In genomic region chr19:25406481-25407184, GRCm38 (mm10) we compare ENCODE assay signal across 8 mouse cellular contexts.
DNase-seq lines count a peak whose midpoint lies in the region; ATAC-seq and TF ChIP-seq lines count a peak whose summit lies in the region.

No protein-coding gene starts in this region.

- no peak for TF ChIP-seq CTCF in heart, postnatal 0 days (IDR thresholded peaks at IDR 0.05; ENCODE audit: low read depth)

- peak; percentile 82 for ATAC-seq in forebrain, embryonic 15.5 days (replicated peaks)
- peak; percentile 94 for ATAC-seq in heart, postnatal 0 days (ENCODE audit: insufficient read depth, low read depth)
- ATAC-seq in liver, embryonic 16.5 days (ENCODE audit: low read depth): peak; percentile 84

- H3K27ac ChIP-seq in forebrain, embryonic 15.5 days (replicated peaks): no peak overlapping the region
- H3K27ac ChIP-seq in heart, postnatal 0 days (ENCODE audit: low read depth): peak overlapping the region; percentile 91
- peak overlapping the region; percentile 76 for H3K27ac ChIP-seq in liver, embryonic 16.5 days (ENCODE audit: low read length)

- H3K36me3 ChIP-seq in forebrain, embryonic 15.5 days: no peaks in the 10 kb centered on the region
- H3K36me3 ChIP-seq in heart, postnatal 0 days (replicated peaks; ENCODE audit: control insufficient read depth, insufficient read depth, low read length): peaks cover 28% of the 10 kb centered on the region
- H3K36me3 ChIP-seq in liver, embryonic 16.5 days (ENCODE audit: control insufficient read depth, insufficient read depth): peaks cover 2% of the 10 kb centered on the region; the same call in 1 of the 2 replicates

- 2% methylated on average over 27 of the region's 28 CpGs for whole genome bisulfite sequencing in forebrain, embryonic 15.5 days
- whole genome bisulfite sequencing in heart, postnatal 0 days: 1% methylated on average over 28 of the region's 28 CpGs
- WGBS in liver, embryonic 16.5 days (ENCODE audit: insufficient replicate concordance): 2% methylated on average over 28 of the region's 28 CpGs

- H3K4me1 ChIP-seq in forebrain, embryonic 15.5 days: peaks cover 31% of the 10 kb centered on the region
- peaks cover 15% of the 10 kb centered on the region; the same call in 1 of the 2 replicates for H3K4me1 ChIP-seq in heart, postnatal 0 days (ENCODE audit: control insufficient read depth, insufficient read depth)
- no peaks in the 10 kb centered on the region for H3K4me1 ChIP-seq in liver, embryonic 16.5 days (ENCODE audit: control insufficient read depth, low read depth, low read length)

- peak overlapping the region; percentile 81 for H3K4me2 ChIP-seq in forebrain, embryonic 15.5 days (replicated peaks)
- H3K4me2 ChIP-seq in heart, postnatal 0 days (ENCODE audit: low read depth, low read length): peak overlapping the region; percentile 80
- peak overlapping the region; percentile 50 for H3K4me2 ChIP-seq in liver, embryonic 16.5 days (ENCODE audit: low read depth, low read length)

- H3K9me3 ChIP-seq in forebrain, embryonic 15.5 days: no peaks in the 10 kb centered on the region
- no peaks in the 10 kb centered on the region for H3K9me3 ChIP-seq in heart, postnatal 0 days (replicated peaks; ENCODE audit: control insufficient read depth, low read length)
- no peaks in the 10 kb centered on the region for H3K9me3 ChIP-seq in liver, embryonic 16.5 days (replicated peaks; ENCODE audit: control insufficient read depth, low read length)

- peak overlapping the region; percentile 39 for H3K4me3 ChIP-seq in forebrain, embryonic 15.5 days
- peak overlapping the region; percentile 55 for H3K4me3 ChIP-seq in heart, postnatal 0 days (ENCODE audit: low read depth, low read length)
- H3K4me3 ChIP-seq in liver, embryonic 16.5 days (ENCODE audit: low read depth, low read length): peak overlapping the region; percentile 52

- H3K27me3 ChIP-seq in forebrain, embryonic 15.5 days: no peaks in the 10 kb centered on the region; the same call in 1 of the 2 replicates
- H3K27me3 ChIP-seq in heart, postnatal 0 days (ENCODE audit: control insufficient read depth, insufficient read depth, low read length): no peaks in the 10 kb centered on the region
- H3K27me3 ChIP-seq in liver, embryonic 16.5 days (ENCODE audit: control insufficient read depth, insufficient read depth, low read depth, low read length): peaks cover 20% of the 10 kb centered on the region

- peak; percentile 37; the same call in 1 of the 2 replicates for TF ChIP-seq EP300 in heart, postnatal 0 days (IDR thresholded peaks at IDR 0.05; ENCODE audit: low read depth)

- DNase-seq in thymus, adult 18-20 months: peak; percentile 11 to 35
- no peak for DNase-seq in thymus, postnatal 0 days (ENCODE audit: low spot score)
- peak; percentile 88 for DNase-seq in heart, postnatal 0 days (ENCODE audit: low spot score)
- DNase-seq in kidney, postnatal 36 days: peak; percentile 84 to 86
- DNase-seq in ovary, adult 18-20 months (ENCODE audit: low spot score): peak; percentile 74
- DNase-seq in thymus, postnatal 4 days: peak; percentile 72

- H3K9ac ChIP-seq in forebrain, embryonic 15.5 days (replicated peaks): 0 out of 2 replicates have a peak overlapping the region, but pooled peaks have one; percentile 22
- peak overlapping the region; percentile 75 for H3K9ac ChIP-seq in heart, postnatal 0 days (replicated peaks; ENCODE audit: low read depth, low read length)
- peak overlapping the region; percentile 28; the same call in 1 of the 2 replicates for H3K9ac ChIP-seq in liver, embryonic 16.5 days (ENCODE audit: low read depth, low read length)

Comparison
In these comparisons a context has a peak if more than half of its experiments do, and no peak if none do; other contexts are left out.
1. H3K9ac ChIP-seq: peak in every context shown above with its lines; median percentile 75 in heart, postnatal 0 days; 28 in liver, embryonic 16.5 days; 22 in forebrain, embryonic 15.5 days.